Mouse (Mus musculus) neural tube, embryonic 13.5 days (tissue): Measurements from ENCODE around the gene Pdzk1ip1. TPM values are rescaled to one million over a fixed set of nuclear protein-coding genes. Genes with fewer than 3 reads are reported as not detected.

Source experiments
- ATAC-seq: fragments of 200-750 bp; cut with Nextera tagmentation; 2 replicates; pipeline ENCODE4 v1.8.0; 2017; ENCODE audit warnings: low read depth, mild to moderate bottlenecking, moderate TSS enrichment, moderate library complexity
- H3K27ac ChIP-seq: fragments of 300-500 bp; sonication (generic); replicated peaks from 2 replicates; pipeline ENCODE4 v1.5.1; 2015; ENCODE audit warnings: moderate library complexity, mild to moderate bottlenecking, inconsistent platforms
- H3K27me3 ChIP-seq: fragments of 300-500 bp; sonication (generic); 2 replicates; pipeline ENCODE4 v1.6.1; 2015; ENCODE audit warnings: mild to moderate bottlenecking, inconsistent platforms
- H3K36me3 ChIP-seq: fragments of 300-500 bp; sonication (generic); 2 replicates; pipeline ENCODE4 v1.6.1; 2015; ENCODE audit warnings: mild to moderate bottlenecking, inconsistent platforms
- H3K4me1 ChIP-seq: fragments of 300-500 bp; sonication (generic); replicated peaks from 2 replicates; pipeline ENCODE4 v1.6.1; 2015; ENCODE audit warnings: inconsistent platforms
- H3K4me2 ChIP-seq: fragments of 300-500 bp; sonication (generic); 2 replicates; pipeline ENCODE4 v1.6.1; 2015; ENCODE audit warnings: inconsistent platforms, mild to moderate bottlenecking, moderate library complexity
- H3K4me3 ChIP-seq: fragments of 300-500 bp; sonication (generic); 2 replicates; pipeline ENCODE4 v1.5.1; 2015; ENCODE audit warnings: mild to moderate bottlenecking, inconsistent platforms
- H3K9ac ChIP-seq: fragments of 300-500 bp; sonication (generic); 2 replicates; pipeline ENCODE4 v1.6.1; 2015; ENCODE audit warnings: moderate library complexity, mild to moderate bottlenecking, inconsistent platforms
- H3K9me3 ChIP-seq: fragments of 300-500 bp; sonication (generic); 2 replicates; pipeline ENCODE4 v1.6.1; 2016; ENCODE audit warnings: inconsistent platforms
- WGBS: fragments of 180-500 bp; shearing (Covaris S2); methylation state at CpG from one replicate; pipeline ENCODE4 v1.1.7; 2015; 5-methylcytosine and 5-hydroxymethylcytosine counted together
- polyA plus RNA-seq: library from polyadenylated mRNA; unstranded; fragments of >200 nt; fragmentation: Nextera tagmentation; extraction: Ambion mirVana; gene quantifications from 2 replicates; pipeline ENCODE4 v1.2.1, GENCODE M21; 2015

Pdzk1ip1 gene
- polyA plus RNA-seq: 5.7 and 5.8 TPM in 2 replicates

DNA sequence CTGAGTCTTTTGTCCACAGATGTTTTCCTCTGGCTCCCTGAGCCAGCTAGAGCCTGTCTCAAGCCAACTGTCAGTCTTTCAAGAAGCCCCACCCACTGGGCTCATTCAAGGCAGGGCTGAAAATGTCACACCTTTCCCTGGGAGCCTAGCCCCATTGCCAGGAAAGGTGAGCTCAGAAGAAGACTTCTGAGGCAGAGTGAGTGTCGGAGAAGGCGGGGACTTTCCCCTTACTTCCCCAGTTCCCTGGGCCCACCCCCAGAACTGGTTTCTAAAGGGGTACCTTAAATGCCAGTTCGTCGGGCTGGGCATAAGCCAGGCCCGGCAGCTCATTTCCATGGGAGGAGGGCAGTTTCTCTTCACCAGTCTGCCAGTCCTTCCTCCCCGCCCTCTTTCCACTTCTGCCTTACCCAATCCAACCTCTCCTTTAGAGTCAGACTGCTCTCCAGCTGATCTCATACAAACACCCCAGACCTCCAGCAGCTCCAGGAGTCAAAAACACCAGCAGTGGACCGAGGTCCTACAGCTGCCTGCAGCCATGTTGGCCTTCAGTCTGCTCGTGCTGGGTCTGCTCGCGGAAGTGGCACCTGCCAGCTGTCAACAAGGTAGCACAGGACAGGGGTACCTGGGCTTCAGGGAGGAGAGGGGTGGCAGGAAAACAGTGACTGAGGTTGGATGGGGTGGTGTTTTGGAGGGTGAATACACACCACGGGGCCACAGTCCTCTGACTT is at the start of gene Pdzk1ip1:
Gene Pdzk1ip1 (plus strand): TSS at position 98 of the 728 bp plus-strand sequence.
- Histone ChIP-seq H3K36me3 (no peaks in the 10 kb centered on the region), H3K4me3 (no peak within 1 kb of the TSS), H3K4me1 (no peaks in the 10 kb centered on the region), H3K27ac (no peak within 1 kb of the TSS), H3K27me3 (peaks cover 73% of the 10 kb centered on the region), H3K9me3 (no peaks in the 10 kb centered on the region), H3K9ac (no peak within 1 kb of the TSS), H3K4me2 (no peak within 1 kb of the TSS)
- WGBS: 20% methylated on average over 11 of the region's 11 CpGs
- ATAC-seq: no peak

DNA sequence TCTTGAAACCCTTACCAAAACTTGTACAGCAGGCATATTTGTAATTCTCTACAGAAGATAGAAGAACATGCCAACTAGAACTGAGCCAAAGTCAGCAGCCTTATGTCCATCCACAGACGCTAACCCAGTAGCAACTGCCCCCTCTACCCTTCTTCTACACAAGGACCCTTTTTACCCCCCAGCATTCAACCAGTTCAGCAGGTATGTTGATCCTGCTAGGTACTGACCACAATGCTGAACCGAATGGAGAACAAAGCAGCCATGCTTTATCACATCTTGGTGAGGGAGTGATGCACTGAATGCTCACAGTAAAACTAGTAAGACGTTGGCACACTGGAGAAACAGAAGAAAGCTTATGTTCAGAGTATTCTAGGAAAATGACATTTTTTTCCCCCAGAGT is 42.9 kb upstream of the Pdzk1ip1 start:
- no peak for ATAC-seq
- H3K27me3 ChIP-seq: peaks cover 34% of the 10 kb centered on the region
- no peak overlapping the region for H3K4me3 ChIP-seq
- H3K4me2 ChIP-seq: no peak overlapping the region
- no peak overlapping the region for H3K9ac ChIP-seq
- peaks cover 4% of the 10 kb centered on the region; the same call in 1 of the 2 replicates for H3K36me3 ChIP-seq
- H3K4me1 ChIP-seq: no peaks in the 10 kb centered on the region
- H3K9me3 ChIP-seq: no peaks in the 10 kb centered on the region
- 89% methylated on average over 3 of the region's 3 CpGs for WGBS
- no peak overlapping the region for H3K27ac ChIP-seq

DNA sequence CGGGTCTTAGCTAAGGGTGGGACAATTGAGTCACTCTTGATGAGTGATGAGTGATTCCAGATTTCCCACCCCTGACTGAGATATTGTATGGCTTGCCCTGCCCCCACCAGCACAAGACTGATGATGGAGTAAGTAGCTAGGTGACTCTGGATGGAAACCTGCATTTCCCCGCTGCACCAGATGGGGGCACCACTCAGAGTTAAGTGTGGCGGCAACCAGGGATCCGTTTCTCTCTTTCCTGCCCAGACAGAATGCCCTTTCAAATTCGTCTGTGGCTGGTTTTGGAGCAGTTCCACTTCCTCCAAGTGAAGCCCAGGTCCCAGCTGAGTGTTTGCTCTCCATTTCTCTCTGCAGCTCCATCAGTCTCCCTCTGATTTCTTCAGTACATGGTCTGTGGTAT is 40.8 kb upstream of the Pdzk1ip1 start:
- no peak for ATAC-seq
- Histone ChIP-seq H3K4me2 (no peak overlapping the region), H3K27me3 (peaks cover 55% of the 10 kb centered on the region), H3K4me3 (no peak overlapping the region), H3K9me3 (no peaks in the 10 kb centered on the region), H3K36me3 (no peaks in the 10 kb centered on the region), H3K4me1 (peaks cover 4% of the 10 kb centered on the region; the same call in 1 of the 2 replicates), H3K9ac (no peak overlapping the region), H3K27ac (no peak overlapping the region)
- 4% methylated on average over 5 of the region's 5 CpGs for WGBS

DNA sequence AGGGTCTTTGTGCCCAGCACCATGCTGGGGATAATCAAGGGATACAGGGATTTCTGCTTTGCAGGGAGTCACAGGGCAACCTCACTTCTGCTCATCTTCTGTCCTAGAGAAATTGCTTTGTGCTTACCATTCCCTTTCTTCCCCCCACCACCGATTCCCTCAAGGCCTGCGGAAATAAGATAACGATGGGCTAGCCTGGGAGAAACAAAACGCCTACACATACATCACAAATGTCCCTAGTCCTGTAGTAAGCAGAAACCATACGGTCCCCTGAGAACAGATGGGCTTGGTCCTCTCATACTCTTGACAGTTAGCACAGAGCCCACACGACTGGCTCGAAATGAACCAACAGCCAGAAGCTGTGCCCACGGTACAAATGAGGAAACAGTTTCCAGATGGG is 40.3 kb upstream of the Pdzk1ip1 start:
- 74% methylated on average over 8 of the region's 8 CpGs for WGBS

DNA sequence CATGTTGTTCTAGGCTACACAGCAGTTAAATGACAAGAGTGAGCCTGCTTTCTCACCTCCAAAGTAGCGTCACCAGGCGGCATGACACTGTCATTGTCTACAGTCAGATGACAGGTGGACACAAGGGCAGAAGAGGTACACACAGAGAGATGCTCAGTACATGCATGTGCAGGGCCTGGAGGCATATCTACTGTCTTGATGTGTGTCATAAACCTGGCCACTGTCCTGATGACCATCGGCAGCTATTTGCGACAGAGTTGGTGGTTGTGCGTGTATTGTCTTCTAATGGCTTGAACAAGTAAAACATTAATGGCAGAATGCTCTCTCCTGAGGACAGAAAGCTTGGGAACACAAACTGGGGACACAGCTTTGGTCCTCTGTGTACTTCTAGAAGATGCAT is 37.3 kb upstream of the Pdzk1ip1 start:
- 70% methylated on average over 5 of the region's 5 CpGs for whole genome bisulfite sequencing
- no peak overlapping the region for H3K9ac ChIP-seq

More for the DNA sequence above, 40.3 kb upstream of the Pdzk1ip1 start:
- H3K36me3 ChIP-seq: no peaks in the 10 kb centered on the region
- H3K27ac ChIP-seq: no peak overlapping the region
- H3K9me3 ChIP-seq: no peaks in the 10 kb centered on the region
- ATAC-seq: no peak
- H3K4me2 ChIP-seq: no peak overlapping the region
- peaks cover 6% of the 10 kb centered on the region; the same call in 1 of the 2 replicates for H3K4me1 ChIP-seq
- no peak overlapping the region for H3K4me3 ChIP-seq
- peaks cover 59% of the 10 kb centered on the region for H3K27me3 ChIP-seq
- H3K9ac ChIP-seq: no peak overlapping the region

DNA sequence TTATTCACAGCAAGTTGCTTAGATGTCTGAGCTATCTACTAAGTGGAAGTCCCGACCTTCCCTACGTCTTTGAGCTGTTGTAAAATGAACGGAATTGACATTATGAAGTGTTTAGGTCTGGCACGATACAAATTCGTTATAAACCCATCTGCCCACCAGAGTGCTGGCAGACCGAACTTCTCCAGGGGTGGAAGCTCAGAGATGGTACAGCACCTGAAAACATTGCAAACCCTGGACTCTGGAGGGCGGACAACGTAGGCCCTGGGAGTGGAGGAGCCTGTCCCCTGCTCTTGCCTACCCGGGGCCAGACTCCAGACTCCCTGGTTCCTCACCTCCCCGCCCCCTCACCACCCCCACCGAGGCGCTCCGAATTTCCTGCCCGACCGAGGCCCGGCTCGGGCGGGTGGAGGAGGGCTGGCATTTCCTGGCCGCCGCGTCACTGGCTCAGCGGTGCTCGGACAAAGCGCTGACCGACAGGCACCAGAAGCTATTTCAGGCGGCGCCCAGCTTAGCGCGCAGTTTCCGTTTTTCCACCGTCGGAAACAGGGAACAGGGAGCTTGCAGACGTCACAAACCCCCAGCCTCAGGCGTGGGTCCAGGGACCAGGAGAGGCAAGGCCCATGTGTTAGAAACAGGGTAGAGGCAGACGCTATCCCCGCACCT is 36.0 kb upstream of the Pdzk1ip1 start:
- H3K36me3 ChIP-seq: no peaks in the 10 kb centered on the region
- no peak overlapping the region for H3K27ac ChIP-seq
- WGBS: under 1% methylated on average over 36 of the region's 36 CpGs
- H3K9ac ChIP-seq: no peak overlapping the region
- H3K4me2 ChIP-seq: peak overlapping the region; percentile 40
- H3K4me3 ChIP-seq: peak overlapping the region; percentile 22
- peaks cover 97% of the 10 kb centered on the region for H3K27me3 ChIP-seq
- no peaks in the 10 kb centered on the region for H3K9me3 ChIP-seq
- ATAC-seq: 0 out of 2 replicates have a peak, but pooled peaks have one; percentile 36
- peaks cover 19% of the 10 kb centered on the region for H3K4me1 ChIP-seq

More for the DNA sequence above, 37.3 kb upstream of the Pdzk1ip1 start:
- ATAC-seq: no peak
- Histone ChIP-seq H3K36me3 (no peaks in the 10 kb centered on the region), H3K4me1 (peaks cover 7% of the 10 kb centered on the region), H3K27me3 (peaks cover 90% of the 10 kb centered on the region), H3K4me3 (no peak overlapping the region), H3K9me3 (no peaks in the 10 kb centered on the region), H3K27ac (no peak overlapping the region), H3K4me2 (no peak overlapping the region)

DNA sequence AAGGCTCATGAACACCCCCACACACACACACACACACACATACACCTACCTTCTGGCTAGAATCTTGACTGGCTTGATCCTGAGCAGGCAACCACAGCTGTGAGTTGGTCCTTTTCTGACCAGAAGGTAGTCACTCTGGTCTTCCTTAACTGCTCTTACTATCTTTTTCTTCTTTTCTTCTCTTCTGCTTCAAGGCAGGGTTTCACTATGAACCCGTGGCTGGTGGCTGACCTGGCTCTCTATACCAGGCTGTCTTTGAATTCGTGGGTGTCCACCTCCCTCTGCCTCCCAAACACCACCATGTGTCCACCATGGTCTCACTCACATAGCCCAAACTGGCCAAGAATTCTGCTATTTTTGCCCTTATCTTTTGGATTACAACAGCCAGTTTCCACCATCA is 33.5 kb upstream of the Pdzk1ip1 start:
- ATAC-seq: no peak
- H3K4me3 ChIP-seq: no peak overlapping the region
- H3K4me2 ChIP-seq: no peak overlapping the region
- no peaks in the 10 kb centered on the region for H3K36me3 ChIP-seq
- no peaks in the 10 kb centered on the region for H3K9me3 ChIP-seq
- H3K27me3 ChIP-seq: peaks cover 98% of the 10 kb centered on the region
- 8% methylated on average over 2 of the region's 2 CpGs for WGBS
- no peak overlapping the region for H3K27ac ChIP-seq
- H3K9ac ChIP-seq: no peak overlapping the region
- peaks cover 22% of the 10 kb centered on the region for H3K4me1 ChIP-seq

DNA sequence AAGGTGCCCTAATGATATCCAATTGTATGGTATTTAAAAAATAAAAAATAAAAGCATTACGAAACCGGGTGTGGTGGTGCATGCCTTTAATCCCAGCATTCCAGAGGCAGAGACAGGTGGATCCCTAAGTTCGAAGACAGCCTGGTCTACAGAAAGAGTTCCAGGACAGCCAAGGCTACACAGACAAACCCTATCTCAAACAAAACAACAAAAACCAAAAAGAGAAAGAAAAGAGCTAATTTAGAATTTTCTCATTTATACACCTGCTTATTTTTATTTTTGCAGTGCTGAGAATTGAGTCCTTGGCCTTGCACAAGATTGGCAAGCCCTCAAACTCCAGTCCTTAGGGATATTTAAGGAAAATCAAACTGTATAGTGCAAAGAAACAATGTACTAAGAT is 32.8 kb upstream of the Pdzk1ip1 start:
- Histone ChIP-seq H3K27me3 (peaks cover 98% of the 10 kb centered on the region), H3K27ac (0 out of 2 replicates have a peak overlapping the region, but pooled peaks have one; percentile 65), H3K4me3 (no peak overlapping the region), H3K4me2 (peak overlapping the region; percentile 47), H3K4me1 (peaks cover 22% of the 10 kb centered on the region), H3K9me3 (no peaks in the 10 kb centered on the region), H3K9ac (no peak overlapping the region), H3K36me3 (no peaks in the 10 kb centered on the region)
- no peak for ATAC-seq
- WGBS: 15% methylated on average over 3 of the region's 3 CpGs

DNA sequence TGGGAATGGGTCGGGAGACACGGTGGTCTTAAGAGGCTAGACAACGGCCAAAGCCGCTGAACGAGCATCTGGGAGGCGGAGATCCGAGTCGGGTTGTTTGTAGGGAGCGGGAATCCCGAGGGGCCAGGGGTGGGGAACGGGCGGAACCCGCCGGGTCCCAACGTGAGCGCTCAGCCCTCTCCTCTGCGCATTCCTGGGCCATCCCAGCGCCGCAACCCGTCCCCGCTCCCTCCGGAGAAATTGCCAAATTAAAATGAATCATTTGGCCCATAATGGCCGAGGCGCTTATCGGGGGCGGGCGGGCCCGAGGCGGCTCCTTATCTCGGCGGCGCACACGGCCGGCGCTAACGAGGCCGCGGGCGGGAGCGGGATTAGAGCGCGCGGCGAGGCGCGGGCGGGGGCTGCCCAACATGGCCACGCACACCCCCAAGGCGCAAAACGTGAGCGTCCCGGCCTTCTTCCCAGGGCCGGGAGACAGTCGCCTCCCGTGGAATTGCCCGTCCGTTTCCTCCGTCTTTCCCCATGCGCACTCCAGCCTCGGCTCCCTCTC is 32.1 kb upstream of the Pdzk1ip1 start, which contains the start of gene Tal1:
Gene Tal1 (plus strand): TSS at position 56 of the 550 bp plus-strand sequence.
- H3K4me2 ChIP-seq: peak within 1 kb of the TSS; percentile 47
- peak within 1 kb of the TSS; percentile 49 for H3K9ac ChIP-seq
- under 1% methylated on average over 60 of the region's 60 CpGs for WGBS
- no peaks in the 10 kb centered on the region for H3K36me3 ChIP-seq
- H3K4me3 ChIP-seq: peak within 1 kb of the TSS; percentile 30
- no peaks in the 10 kb centered on the region for H3K9me3 ChIP-seq
- H3K4me1 ChIP-seq: peaks cover 22% of the 10 kb centered on the region
- peak; percentile 41 for ATAC-seq
- peaks cover 98% of the 10 kb centered on the region for H3K27me3 ChIP-seq
- H3K27ac ChIP-seq: peak within 1 kb of the TSS; percentile 65

DNA sequence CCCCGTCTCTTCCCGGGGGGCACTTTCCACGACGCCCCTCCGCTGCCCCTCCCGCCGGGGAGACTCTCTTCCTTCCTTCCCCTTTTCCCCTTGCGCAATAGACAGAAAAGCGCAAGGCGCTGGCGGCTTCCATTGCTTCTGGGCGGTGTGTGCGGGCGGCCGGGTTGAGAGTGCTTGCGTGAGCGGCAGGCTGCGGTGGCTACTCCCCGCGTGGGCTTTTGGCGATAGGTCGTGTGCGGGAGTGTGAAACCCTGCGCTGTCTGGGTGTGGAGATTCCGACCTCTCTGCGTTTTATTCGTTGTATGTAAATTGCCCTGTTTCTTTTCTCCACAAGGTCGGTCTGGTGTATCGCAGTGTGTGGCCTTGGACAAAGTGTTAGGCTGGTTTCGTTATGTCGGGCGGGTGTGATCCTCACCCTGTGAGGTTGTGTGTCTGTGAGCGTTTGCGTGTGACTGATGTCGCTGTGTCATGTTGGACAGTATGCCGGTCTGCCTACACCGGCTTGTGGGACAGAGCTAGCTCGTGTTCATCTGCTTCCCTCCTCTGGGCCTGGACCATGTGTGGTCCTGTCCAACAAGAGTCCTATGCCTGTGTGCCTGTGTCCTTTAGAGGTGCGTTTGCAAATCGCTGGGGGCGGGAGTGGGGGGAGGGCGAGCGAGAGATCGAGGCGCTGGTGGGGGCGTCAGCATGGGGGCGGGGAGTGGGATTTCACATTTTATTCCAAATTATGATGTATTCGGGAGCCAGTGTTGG is 31.4 kb upstream of the Pdzk1ip1 start:
- Histone ChIP-seq H3K36me3 (no peaks in the 10 kb centered on the region), H3K4me3 (peak overlapping the region; percentile 30), H3K9ac (peak overlapping the region; percentile 49), H3K27ac (peak overlapping the region; percentile 65), H3K4me2 (peak overlapping the region; percentile 47), H3K27me3 (peaks cover 98% of the 10 kb centered on the region), H3K9me3 (no peaks in the 10 kb centered on the region), H3K4me1 (peaks cover 22% of the 10 kb centered on the region)
- under 1% methylated on average over 48 of the region's 48 CpGs for WGBS
- peak; percentile 52 for ATAC-seq

DNA sequence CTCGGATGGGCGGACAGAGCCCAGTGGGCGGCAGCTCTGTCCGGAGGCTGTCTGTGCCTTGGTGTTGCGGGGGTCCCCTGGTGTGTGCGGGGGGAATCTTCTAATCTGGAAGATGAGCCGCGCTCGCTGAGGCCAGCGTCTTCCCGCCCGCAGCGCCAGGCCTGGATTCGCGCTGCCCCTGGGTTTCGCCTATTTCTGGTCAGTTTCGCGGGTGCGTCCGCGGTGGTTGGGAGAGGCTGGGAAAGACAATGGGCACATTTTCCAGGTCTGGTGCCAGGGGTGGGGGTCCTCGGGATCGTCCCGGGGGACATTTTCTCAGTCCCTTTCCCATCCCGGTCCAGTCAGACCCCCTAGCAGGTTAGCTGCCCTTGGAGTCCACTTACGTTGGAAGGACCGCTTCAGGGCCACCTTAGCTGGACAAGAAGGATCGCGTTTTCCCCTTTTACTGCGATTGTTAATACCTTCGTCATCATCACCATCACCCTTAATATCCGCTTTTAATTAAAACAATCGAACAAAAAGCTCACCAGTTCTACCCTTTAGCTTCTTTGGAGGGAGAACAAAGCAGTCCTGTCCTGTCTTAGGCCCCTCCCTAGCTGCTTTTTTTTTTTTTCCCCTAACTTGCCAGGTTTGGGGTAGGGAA is 30.7 kb upstream of the Pdzk1ip1 start:
- Histone ChIP-seq H3K9ac (peak overlapping the region; percentile 49), H3K27ac (peak overlapping the region; percentile 65), H3K9me3 (no peaks in the 10 kb centered on the region), H3K36me3 (no peaks in the 10 kb centered on the region), H3K4me3 (peak overlapping the region; percentile 30), H3K4me1 (peaks cover 21% of the 10 kb centered on the region), H3K4me2 (0 out of 2 replicates have a peak overlapping the region, but pooled peaks have one; percentile 22), H3K27me3 (peaks cover 98% of the 10 kb centered on the region)
- ATAC-seq: no peak; the same call in 1 of the 2 replicates
- under 1% methylated on average over 33 of the region's 33 CpGs for WGBS
